Mouse (Mus musculus) adrenal gland, postnatal 25 days (tissue): ENCODE data around the gene Lsm12. TPM values are rescaled to one million over a fixed set of nuclear protein-coding genes. Genes with fewer than 3 reads are reported as not detected.

Source experiments
- DNase-seq: peaks from one replicate; pipeline ENCODE4 v3.0.0; 2021; ENCODE audit warnings: mixed read lengths
- total RNA-seq: library from RNA; stranded (reverse); gene quantifications from 2 replicates; pipeline ENCODE4 v1.2.3, GENCODE M21; 2021

Gene Lsm12
- total RNA-seq, 1 experiment from 2014 or later: 72.6 TPM

GRCm38 (mm10) chr11:102216056-102216885 lies 31.2 kb upstream of the Lsm12 start:
- peak; percentile 65 for DNase-seq

GRCm38 (mm10) chr11:102215511-102215910 lies 30.4 kb upstream of the Lsm12 start:
- no peak for DNase-seq

DNA sequence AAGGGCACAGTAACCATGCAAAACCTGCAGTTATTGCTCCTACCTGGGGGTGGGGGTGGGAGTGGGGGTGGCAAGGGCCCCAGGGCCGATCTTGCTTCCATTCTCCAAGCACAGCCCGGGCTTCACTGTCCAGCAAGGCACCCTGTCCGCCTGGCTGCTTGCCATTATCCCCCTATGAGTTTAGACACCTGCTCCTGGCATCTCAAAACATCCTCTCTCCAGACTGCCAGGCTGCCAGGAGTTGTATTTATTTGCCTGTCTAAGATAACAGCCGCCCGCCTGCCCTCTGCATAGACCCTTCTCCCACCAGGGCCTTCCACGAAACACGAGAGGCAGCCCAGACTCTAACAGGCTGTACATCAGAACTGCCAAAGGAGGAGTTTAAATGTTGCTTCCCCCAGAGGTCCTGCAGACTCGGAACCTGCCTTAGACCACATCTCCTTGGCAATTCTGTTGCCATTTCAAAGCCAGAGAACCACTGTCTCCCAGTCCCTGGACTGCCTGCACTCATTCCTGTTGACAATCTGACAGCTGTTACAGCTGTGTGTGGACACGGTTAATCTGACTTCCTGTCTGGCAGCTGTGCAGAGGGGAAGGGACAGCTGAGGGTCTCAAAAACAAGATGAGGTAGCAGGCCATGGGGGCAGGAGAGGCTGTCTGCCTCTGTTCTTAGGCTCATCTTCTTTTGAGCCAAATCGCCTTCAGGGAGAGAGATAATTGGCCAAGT lies 29.5 kb upstream of the Lsm12 start:
- DNase-seq: no peak

DNA sequence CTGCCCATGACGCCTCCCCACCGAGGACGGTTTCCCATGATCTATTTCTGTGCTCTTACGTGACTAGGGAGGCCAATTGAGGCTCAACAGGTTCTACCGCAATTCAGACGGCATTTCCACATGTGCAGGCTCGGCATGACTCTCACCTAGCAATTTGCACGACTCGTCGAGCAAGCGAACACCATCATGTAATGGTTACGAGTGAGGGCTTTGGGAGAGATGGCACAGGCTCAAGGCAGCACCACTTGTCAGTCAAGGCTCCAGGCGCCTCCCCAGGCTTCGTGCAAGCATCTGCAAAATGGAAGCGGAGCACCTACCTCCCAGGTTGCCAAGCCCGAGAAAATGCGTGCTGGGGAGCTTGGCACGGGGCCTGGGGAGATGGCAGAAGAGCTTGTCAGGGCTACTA lies 26.8 kb upstream of the Lsm12 start:
- DNase-seq: no peak

- DNase-seq: no peak
These were observed 25.9 kb upstream of the Lsm12 start for GRCm38 (mm10) chr11:102211011-102211410.

DNA sequence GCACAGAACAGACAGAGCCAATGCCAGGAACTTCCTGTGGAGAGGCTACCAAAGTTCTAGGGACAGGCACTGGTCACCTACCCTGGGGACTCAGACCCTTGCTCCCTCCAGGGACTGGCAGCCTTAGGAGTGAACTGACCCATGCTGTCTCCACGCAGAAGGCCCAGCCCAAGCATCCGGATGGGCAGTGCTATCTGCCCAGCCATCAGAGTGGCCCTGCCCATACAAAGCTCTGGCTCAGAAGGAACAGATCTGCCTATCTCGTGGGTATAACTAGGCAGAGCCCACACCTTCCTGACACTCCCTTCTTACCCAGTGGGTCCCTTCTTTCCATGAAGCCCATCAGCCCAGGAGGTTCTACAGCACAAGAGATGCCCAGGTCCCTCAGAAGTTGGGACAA lies 25.1 kb upstream of the Lsm12 start:
- DNase-seq: no peak

GRCm38 (mm10) chr11:102209742-102210141 lies 24.6 kb upstream of the Lsm12 start:
- no peak for DNase-seq

DNA sequence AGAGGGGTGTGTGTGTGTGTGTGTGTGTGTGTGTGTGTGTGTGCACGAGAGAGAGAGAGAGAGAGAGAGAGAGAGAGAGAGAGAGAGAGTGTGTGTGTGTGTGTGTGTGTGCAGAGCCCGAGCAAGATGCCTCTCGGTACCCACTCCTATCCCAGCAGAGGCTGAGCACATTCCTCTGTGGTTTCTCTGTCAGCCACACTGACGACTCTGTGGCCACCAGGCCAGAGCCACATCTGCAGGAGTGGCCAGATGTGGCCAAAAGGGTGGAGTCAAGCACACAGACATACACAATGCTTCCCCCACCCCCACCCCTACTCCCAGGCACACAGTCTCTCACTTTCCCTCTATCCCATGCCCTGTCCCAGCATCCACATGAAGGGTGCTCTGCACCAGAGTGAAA lies 23.8 kb upstream of the Lsm12 start:
- DNase-seq: no peak

- no peak for DNase-seq
These were observed 23.0 kb upstream of the Lsm12 start for GRCm38 (mm10) chr11:102207825-102208777.

- no peak for DNase-seq
These were observed 21.4 kb upstream of the Lsm12 start for GRCm38 (mm10) chr11:102206481-102206880.

- DNase-seq: no peak
These were observed 16.3 kb upstream of the Lsm12 start for GRCm38 (mm10) chr11:102201408-102201821.

DNA sequence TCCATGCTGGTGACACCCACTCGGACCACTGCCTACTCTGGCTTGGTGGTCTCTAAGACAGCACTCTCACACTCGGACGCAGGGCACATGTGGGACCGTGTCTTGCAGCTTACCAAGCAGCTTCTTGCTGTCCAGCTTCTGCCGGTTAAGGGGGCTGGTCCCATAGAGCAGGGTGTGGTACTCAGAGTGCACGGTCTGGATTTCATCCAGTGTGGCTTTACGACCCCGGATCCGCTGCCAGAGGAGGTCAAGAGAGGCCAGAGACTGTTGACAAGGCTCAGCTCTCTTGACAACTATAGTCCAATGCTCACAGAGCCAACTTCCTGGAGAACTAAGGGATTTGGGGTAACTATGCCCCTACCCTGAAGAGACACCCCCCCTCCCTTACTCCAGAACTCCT lies 14.8 kb upstream of the Lsm12 start:
- no peak for DNase-seq

- DNase-seq: no peak
These were observed 13.1 kb upstream of the Lsm12 start for GRCm38 (mm10) chr11:102198245-102198644.

GRCm38 (mm10) chr11:102196018-102196797 lies 11.1 kb upstream of the Lsm12 start:
- DNase-seq: no peak

GRCm38 (mm10) chr11:102193657-102194440 lies 8.8 kb upstream of the Lsm12 start:
- peak; percentile 65 for DNase-seq

DNA sequence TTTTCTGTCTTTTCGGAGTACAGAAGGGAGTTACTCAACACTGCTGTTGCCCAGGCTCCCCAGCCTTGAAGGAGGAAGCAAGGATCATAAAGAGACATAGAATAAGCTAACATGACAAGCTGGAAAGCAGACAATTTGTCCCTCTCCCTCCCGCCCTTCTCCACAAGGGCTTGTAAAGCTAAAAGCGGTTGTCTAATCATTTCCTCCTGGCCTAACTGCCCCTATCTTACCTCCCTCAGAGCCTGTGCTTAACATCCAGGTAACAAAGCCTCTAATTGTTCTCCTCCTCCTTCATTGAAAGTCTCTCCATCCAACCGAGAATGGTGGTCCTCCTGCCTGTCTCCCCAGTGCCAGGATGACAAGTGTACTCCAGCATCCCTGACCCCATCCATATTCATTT lies 5.8 kb upstream of the Lsm12 start:
- DNase-seq: no peak

GRCm38 (mm10) chr11:102189461-102190436 lies 4.7 kb upstream of the Lsm12 start, which contains the start of gene G6pc3:
G6pc3 (plus strand) TSS chr11:102189620.
- peak; percentile 90 for DNase-seq

DNA sequence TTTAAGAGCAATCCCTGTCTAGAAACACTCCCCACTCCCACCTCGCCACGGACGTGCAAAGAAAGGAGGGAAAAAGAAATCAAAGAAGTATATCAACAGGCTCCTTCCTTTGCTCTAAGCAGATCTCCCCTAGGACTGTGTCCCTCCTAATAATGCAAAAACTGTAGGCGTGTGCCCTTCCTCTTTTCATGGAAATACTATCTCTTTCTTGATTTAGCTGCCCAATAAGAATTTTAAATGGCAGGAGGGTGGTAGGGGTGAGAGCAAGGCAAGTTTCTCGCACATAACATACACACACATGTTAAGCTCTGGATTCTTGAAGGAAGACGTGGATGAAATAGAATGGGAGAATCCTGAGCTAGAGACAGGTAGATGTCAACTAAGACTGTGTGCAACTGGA lies 3.9 kb upstream of the Lsm12 start:
- DNase-seq: no peak

DNA sequence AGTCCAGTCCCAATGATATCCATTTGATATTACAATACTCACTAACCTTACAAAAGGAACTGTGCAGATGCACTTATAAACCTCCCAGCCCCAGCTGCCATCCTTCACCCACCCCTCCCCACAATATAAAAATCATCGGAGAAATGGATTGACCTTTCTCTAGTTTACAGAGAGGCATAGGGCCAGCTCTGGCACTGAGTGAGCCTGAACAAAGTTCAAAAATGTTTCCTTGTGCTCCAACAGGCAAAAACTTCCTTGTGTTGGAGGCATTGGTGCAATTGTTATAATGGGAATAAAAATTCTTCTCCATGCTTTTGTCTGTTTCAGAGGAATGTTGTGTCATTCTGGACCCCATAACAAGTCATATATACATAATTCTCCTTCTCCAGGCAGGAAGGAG lies 1.1 kb upstream of the Lsm12 start:
- DNase-seq: no peak
